Mouse (Mus musculus) hindbrain, embryonic 14.5 days (tissue): Measurements from ENCODE around the gene Mapk11. TPM values are rescaled to one million over a fixed set of nuclear protein-coding genes. Genes with fewer than 3 reads are reported as not detected.

Experiments used
- ATAC-seq: fragments of 200-750 bp; cut with Nextera tagmentation; 2 replicates; pipeline ENCODE4 v1.8.0; 2017; ENCODE audit warnings: moderate number of reproducible peaks, mild to moderate bottlenecking, moderate TSS enrichment, moderate library complexity; ENCODE audit not compliant: low FRiP score
- DNase-seq: peaks from one replicate; pipeline ENCODE4 v3.0.0-alpha.2; 2015; ENCODE audit warnings: low spot score
- H3K27ac ChIP-seq: fragments of 300-500 bp; sonication (generic); 2 replicates; pipeline ENCODE4 v1.5.1; 2014; ENCODE audit warnings: mild to moderate bottlenecking, moderate library complexity
- H3K27me3 ChIP-seq: fragments of 300-500 bp; sonication (generic); 2 replicates; pipeline ENCODE4 v1.6.1; 2014; ENCODE audit warnings: mild to moderate bottlenecking, low read length, mixed read lengths; ENCODE audit not compliant: control insufficient read depth, insufficient read depth
- H3K36me3 ChIP-seq: fragments of 300-500 bp; sonication (generic); replicated peaks from 2 replicates; pipeline ENCODE4 v1.6.1; 2014; ENCODE audit not compliant: control insufficient read depth, insufficient read depth
- H3K4me1 ChIP-seq: fragments of 300-500 bp; sonication (generic); replicated peaks from 2 replicates; pipeline ENCODE4 v1.6.1; 2014; ENCODE audit warnings: antibody characterized with exemption, low read length, mixed read lengths; ENCODE audit not compliant: control insufficient read depth, insufficient read depth
- H3K4me2 ChIP-seq: fragments of 300-500 bp; sonication (generic); replicated peaks from 2 replicates; pipeline ENCODE4 v1.6.1; 2014; ENCODE audit warnings: mild to moderate bottlenecking, moderate library complexity
- H3K4me3 ChIP-seq: fragments of 300-500 bp; sonication (generic); replicated peaks from 2 replicates; pipeline ENCODE4 v1.5.1; 2014; ENCODE audit warnings: mild to moderate bottlenecking, low read length
- H3K9ac ChIP-seq: fragments of 300-500 bp; sonication (generic); 2 replicates; pipeline ENCODE4 v1.6.1; 2014
- H3K9me3 ChIP-seq: fragments of 300-500 bp; sonication (generic); 2 replicates; pipeline ENCODE4 v1.6.1; 2016; ENCODE audit warnings: low read length; ENCODE audit not compliant: control insufficient read depth
- WGBS: fragments of 180-500 bp; shearing (Covaris S2); extraction: QIAGEN DNeasy Blood & Tissue Kit; methylation state at CpG from one replicate; pipeline ENCODE4 v1.1.7; 2014; 5-methylcytosine and 5-hydroxymethylcytosine counted together
- polyA plus RNA-seq: library from polyadenylated mRNA; unstranded; fragments of >200 nt; fragmentation: Nextera tagmentation; extraction: Ambion mirVana; gene quantifications from 2 replicates; pipeline ENCODE4 v1.2.1, GENCODE M21; 2014

The Mapk11 gene
- polyA plus RNA-seq, 1 experiment from 2014 or later: 22.4 TPM

DNA sequence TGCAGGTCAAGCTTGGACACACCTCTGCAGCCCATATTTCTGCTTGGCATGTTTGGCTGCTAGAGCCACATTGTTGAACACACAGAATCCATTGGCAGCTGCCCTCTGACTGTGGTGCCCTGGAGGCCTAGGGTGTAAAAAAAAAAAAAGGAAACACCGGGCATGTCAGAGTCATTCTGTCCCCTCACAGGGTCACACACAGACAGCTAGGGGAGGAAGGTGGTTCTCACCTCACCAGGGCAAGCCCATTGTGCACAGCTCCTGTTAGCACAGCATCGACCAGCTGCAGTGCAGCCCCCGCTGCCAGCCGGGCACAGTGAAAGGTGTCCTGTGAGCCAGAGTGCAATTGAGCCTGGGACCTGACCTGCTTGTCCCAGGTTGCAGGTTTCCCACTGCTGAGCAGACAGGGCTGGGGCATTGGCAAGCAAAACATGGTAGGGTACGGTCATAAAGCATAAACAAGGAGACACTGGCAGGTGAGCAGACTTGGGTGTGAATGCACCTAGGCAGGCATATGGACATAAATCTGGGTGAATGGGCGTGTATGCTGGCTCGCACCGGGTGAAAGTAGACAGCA, 22.0 kb downstream of the Mapk11 start:
- Histone ChIP-seq H3K27ac (no peak overlapping the region), H3K9ac (peak overlapping the region; percentile 56), H3K27me3 (no peaks in the 10 kb centered on the region), H3K4me3 (peak overlapping the region; percentile 43), H3K36me3 (peaks cover 10% of the 10 kb centered on the region; the same call in 1 of the 2 replicates), H3K4me2 (peak overlapping the region; percentile 69), H3K9me3 (no peaks in the 10 kb centered on the region), H3K4me1 (peaks cover 21% of the 10 kb centered on the region)
- DNase-seq (no peak), ATAC-seq (no peak)
- WGBS: 91% methylated on average over 8 of the region's 8 CpGs

DNA sequence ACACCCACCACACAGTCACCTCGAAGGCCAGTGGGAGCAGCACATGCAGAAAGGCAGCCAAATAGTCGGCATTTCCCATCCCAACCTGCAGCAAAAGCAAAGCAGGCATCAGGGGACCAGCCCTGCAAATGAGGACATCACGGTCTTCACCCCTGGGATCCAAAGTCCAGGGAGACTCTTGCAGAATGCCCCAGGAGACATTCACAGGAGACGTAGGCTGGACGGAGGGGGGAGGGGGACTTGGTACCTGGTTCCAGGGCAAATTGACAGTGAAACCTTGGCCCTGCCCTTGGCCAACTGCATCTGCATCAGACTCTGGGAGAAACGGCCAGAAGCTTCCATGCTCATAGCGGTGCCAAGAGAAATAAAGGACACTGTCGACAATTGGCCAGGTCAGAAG, 22.8 kb downstream of the Mapk11 start:
- peaks cover 29% of the 10 kb centered on the region for H3K4me1 ChIP-seq
- ATAC-seq (no peak), DNase-seq (no peak)
- H3K27me3 ChIP-seq: no peaks in the 10 kb centered on the region
- H3K9ac ChIP-seq: no peak overlapping the region
- H3K27ac ChIP-seq: no peak overlapping the region
- H3K9me3 ChIP-seq: no peaks in the 10 kb centered on the region
- WGBS: 92% methylated on average over 8 of the region's 8 CpGs
- peaks cover 10% of the 10 kb centered on the region; the same call in 1 of the 2 replicates for H3K36me3 ChIP-seq
- H3K4me3 ChIP-seq: no peak overlapping the region
- H3K4me2 ChIP-seq: no peak overlapping the region

DNA sequence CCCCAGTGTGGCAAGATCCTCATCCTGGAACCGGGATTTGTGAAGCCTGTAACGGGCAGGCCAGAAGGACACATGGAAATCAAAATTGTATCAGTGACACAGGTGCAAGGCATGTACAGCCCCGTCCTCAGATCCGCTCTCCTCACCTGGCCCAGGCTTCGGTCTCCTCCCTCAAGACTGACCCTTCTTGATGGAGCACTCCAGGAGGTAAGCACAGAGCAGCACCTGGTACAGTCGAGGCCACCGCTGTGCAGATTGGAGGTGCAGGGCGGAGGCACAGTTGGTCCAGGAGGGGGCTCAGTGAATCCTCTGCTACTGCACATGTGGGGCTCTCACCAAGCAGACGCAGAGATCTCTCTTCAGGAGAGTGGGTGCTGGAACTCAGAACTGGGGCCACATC, 24.1 kb downstream of the Mapk11 start:
- no peak for ATAC-seq
- peaks cover 41% of the 10 kb centered on the region for H3K4me1 ChIP-seq
- 92% methylated on average over 9 of the region's 9 CpGs for WGBS

DNA sequence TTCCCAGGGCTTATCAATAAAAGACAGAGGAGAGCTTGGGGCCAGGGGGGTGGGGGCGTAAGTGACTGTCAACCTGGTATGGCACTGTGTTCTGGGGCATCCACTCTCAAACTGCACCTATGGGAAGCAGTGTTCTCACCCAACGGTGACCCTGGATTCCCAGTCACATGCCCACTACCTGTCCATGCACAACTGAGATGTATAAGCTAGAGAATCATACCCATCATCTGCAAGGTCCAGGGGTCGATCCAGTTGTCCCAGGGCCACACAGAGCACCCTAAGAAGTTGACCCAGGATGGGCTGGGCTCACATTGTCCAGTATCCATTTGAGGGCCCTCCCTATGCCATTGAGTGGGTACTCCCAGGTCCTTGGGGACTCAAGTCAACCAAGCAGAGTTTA, 25.1 kb downstream of the Mapk11 start:
- no peak for DNase-seq
- H3K4me2 ChIP-seq: 0 out of 2 replicates have a peak overlapping the region, but pooled peaks have one; percentile 98
- no peak for ATAC-seq

More for the DNA sequence above, 24.1 kb downstream of the Mapk11 start:
- no peak overlapping the region for H3K4me3 ChIP-seq
- peaks cover 10% of the 10 kb centered on the region; the same call in 1 of the 2 replicates for H3K36me3 ChIP-seq
- no peaks in the 10 kb centered on the region for H3K9me3 ChIP-seq
- no peak for DNase-seq
- no peak overlapping the region for H3K4me2 ChIP-seq
- H3K27ac ChIP-seq: no peak overlapping the region
- no peaks in the 10 kb centered on the region for H3K27me3 ChIP-seq
- H3K9ac ChIP-seq: no peak overlapping the region

DNA sequence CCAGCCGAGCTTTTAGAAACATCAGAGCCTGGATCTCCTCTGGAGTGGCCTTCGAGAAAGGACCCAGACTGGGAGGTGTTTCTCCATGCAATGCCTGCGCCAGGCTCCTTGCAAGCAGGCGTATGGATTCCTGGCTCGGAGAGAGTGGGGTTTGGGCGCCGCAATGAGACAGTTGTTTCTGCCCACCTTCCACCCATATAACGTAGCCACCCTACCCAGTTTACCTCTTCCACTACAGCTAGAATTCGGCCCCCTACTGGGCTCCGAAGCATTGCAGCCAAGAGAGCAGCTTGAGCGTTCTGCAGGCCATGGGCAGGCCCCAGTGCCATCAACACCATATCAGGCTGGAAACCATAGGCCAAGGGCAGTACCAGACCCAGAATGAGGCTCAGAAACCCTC, 25.8 kb downstream of the Mapk11 start:
- Histone ChIP-seq H3K4me3 (peak overlapping the region; percentile 86), H3K4me1 (peaks cover 42% of the 10 kb centered on the region), H3K27ac (peak overlapping the region; percentile 87), H3K36me3 (peaks cover 19% of the 10 kb centered on the region; the same call in 1 of the 2 replicates), H3K9me3 (no peaks in the 10 kb centered on the region), H3K9ac (peak overlapping the region; percentile 71), H3K4me2 (peak overlapping the region; percentile 98), H3K27me3 (no peaks in the 10 kb centered on the region)
- ATAC-seq: peak; percentile 1; the same call in 1 of the 2 replicates
- peak; percentile 58 for DNase-seq
- 33% methylated on average over 11 of the region's 11 CpGs for WGBS

More for the DNA sequence above, 25.1 kb downstream of the Mapk11 start:
- Histone ChIP-seq H3K4me3 (no peak overlapping the region), H3K4me1 (peaks cover 47% of the 10 kb centered on the region), H3K9ac (peak overlapping the region; percentile 71; the same call in 1 of the 2 replicates), H3K9me3 (no peaks in the 10 kb centered on the region), H3K36me3 (peaks cover 15% of the 10 kb centered on the region; the same call in 1 of the 2 replicates), H3K27me3 (no peaks in the 10 kb centered on the region), H3K27ac (peak overlapping the region; percentile 87; the same call in 1 of the 2 replicates)
- WGBS: 95% methylated on average over 3 of the region's 3 CpGs

DNA sequence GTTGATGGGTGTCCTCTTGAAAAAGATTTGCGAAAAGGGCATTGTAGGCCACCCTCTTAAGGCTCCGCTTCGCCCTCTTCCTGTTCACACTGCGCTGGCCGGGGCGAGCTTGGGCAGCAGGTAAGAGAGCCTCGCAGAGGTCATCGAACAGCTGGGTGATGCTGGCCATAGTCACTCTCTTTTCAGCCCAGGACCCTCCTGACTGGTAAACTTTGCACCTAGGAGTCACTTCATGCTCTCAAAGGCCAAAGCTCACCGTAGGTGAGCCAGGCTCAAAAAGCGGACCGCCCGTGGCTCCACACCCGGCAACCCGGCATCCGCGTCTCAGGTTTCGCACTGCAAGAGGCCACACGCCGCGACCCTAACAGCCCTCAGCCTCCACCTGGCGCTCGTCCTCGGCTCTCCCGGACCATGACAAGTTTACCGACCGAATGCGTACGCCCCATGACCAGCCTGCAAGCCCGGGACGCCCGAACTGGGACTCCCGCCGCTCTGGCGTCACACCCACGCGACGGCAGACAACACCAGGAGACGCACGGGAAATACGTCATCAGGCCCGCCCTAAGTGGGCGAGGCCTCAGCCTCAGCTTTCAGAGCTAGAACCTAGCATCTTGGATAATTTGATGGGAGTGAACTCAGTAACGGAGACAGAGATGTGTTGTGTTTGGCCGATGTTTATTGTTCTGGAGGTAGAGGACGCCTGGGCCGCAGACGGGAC, 26.6 kb downstream of the Mapk11 start, which contains the start of gene Tubgcp6:
TSS of gene Tubgcp6 (minus strand) at position 464 of the 718 bp plus-strand sequence.
- Histone ChIP-seq H3K4me1 (peaks cover 38% of the 10 kb centered on the region), H3K36me3 (peaks cover 27% of the 10 kb centered on the region; the same call in 1 of the 2 replicates), H3K4me2 (peak within 1 kb of the TSS; percentile 98), H3K9me3 (no peaks in the 10 kb centered on the region), H3K27me3 (no peaks in the 10 kb centered on the region), H3K4me3 (peak within 1 kb of the TSS; percentile 86), H3K27ac (peak within 1 kb of the TSS; percentile 87), H3K9ac (peak within 1 kb of the TSS; percentile 71)
- DNase-seq (peak; percentile 98), ATAC-seq (peak; percentile 83)
- WGBS: under 1% methylated on average over 47 of the region's 47 CpGs

DNA sequence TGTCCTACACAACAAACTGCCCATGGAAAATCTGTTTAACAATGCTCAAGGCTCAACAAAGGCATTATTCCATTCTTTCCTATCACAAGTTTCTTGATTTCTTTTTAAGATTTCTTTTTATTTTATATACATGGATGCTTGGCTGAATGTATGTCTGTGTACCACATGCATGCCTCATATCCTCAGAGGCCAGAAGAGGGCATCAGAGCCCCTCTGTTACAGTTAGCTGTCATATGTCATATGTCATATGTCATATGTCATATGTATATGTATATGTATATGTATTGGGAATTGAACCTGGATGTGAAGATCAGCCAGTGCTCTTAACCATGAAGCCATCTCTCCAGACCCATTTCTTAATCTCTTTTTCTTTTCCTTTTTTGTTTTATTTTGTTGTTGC, 31.4 kb downstream of the Mapk11 start:
- H3K36me3 ChIP-seq: peaks cover 60% of the 10 kb centered on the region
- DNase-seq: no peak
- H3K4me2 ChIP-seq: no peak overlapping the region

DNA sequence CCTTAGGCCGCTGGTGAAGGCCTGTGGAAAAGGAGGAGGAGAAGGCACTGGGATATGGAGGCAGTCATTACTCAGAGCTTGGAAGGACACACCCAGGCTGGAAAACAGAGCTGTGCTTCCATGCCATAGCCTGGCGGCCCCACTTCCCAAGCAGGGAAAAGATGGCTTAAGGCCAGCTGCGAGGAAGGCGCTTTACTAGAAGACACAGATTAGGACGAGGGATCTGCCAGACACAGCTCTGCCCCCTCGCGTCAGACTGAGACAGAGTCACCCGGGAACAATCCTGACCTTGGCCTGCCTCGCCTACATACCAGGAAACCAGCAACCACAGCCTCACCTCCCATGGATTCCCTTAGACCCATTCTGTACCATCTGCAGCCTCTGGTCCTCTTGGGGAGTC, 39.3 kb downstream of the Mapk11 start:
- no peak overlapping the region for H3K27ac ChIP-seq
- H3K4me3 ChIP-seq: no peak overlapping the region
- no peaks in the 10 kb centered on the region for H3K4me1 ChIP-seq
- ATAC-seq: no peak
- no peaks in the 10 kb centered on the region for H3K9me3 ChIP-seq
- H3K4me2 ChIP-seq: no peak overlapping the region
- H3K9ac ChIP-seq: no peak overlapping the region
- peaks cover 98% of the 10 kb centered on the region for H3K36me3 ChIP-seq
- no peak for DNase-seq
- H3K27me3 ChIP-seq: no peaks in the 10 kb centered on the region
- 87% methylated on average over 9 of the region's 9 CpGs for WGBS

More for the DNA sequence above, 31.4 kb downstream of the Mapk11 start:
- H3K27ac ChIP-seq: no peak overlapping the region
- peaks cover 25% of the 10 kb centered on the region for H3K4me1 ChIP-seq
- no peaks in the 10 kb centered on the region for H3K9me3 ChIP-seq
- H3K27me3 ChIP-seq: no peaks in the 10 kb centered on the region
- no peak overlapping the region for H3K9ac ChIP-seq
- ATAC-seq: no peak
- H3K4me3 ChIP-seq: no peak overlapping the region

DNA sequence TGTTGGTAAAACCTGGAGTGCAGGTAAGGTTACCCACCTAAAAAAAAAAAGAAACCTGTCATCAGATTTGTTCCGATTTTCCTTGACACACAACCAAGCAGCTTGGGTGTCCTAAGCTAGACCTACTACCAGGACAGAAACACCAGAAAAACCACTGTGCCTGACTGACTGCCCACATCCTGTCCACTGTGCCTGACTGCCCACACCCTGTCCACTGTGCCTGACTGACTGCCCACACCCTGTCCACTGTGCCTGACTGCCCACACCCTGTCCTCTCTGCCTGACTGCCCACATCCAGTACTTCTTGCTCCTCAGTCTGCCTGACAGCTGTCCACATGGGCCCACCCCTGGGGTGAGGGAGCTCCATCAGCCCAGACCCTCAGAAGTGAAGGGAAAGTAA, 42.5 kb downstream of the Mapk11 start:
- Histone ChIP-seq H3K4me3 (no peak overlapping the region), H3K9ac (no peak overlapping the region), H3K4me2 (no peak overlapping the region), H3K27ac (no peak overlapping the region), H3K36me3 (peaks cover 99% of the 10 kb centered on the region), H3K4me1 (no peaks in the 10 kb centered on the region), H3K27me3 (no peaks in the 10 kb centered on the region), H3K9me3 (no peaks in the 10 kb centered on the region)
- ATAC-seq (no peak), DNase-seq (no peak)
- WGBS: 97% methylated on average over 1 of the region's 1 CpGs
